Mouse (Mus musculus): ENCODE results near the gene Rpp30. TPM values are rescaled to one million over a fixed set of nuclear protein-coding genes. Genes with fewer than 3 reads are reported as not detected.

Rpp30 gene
- polyA plus RNA-seq, 1 experiment from 2014 or later: 22.2 TPM

- Histone ChIP-seq H3K4me3 (ENCODE audit: inconsistent target) (no peak overlapping the region), H3K79me2 (ENCODE audit: inconsistent target) (no peaks in the 10 kb centered on the region), H3K27ac (no peak overlapping the region), H3K36me3 (ENCODE audit: inconsistent target) (no peaks in the 10 kb centered on the region)
- 48% methylated on average over 7 of the region's 7 CpGs for whole genome bisulfite sequencing (ENCODE audit: missing documents)
Observed at GRCm38 (mm10) chr19:36111054-36111895, 27.8 kb downstream of the Rpp30 start.

GRCm38 (mm10) chr19:36112007-36112406 is 28.5 kb downstream of the Rpp30 start:
- 59% methylated on average over 17 of the region's 17 CpGs for WGBS (ENCODE audit: missing documents)
- Histone ChIP-seq H3K36me3 (ENCODE audit: inconsistent target) (no peaks in the 10 kb centered on the region), H3K79me2 (ENCODE audit: inconsistent target) (no peaks in the 10 kb centered on the region), H3K4me3 (ENCODE audit: inconsistent target) (no peak overlapping the region), H3K27ac (no peak overlapping the region)

GRCm38 (mm10) chr19:36116185-36116584 is 32.7 kb downstream of the Rpp30 start:
- WGBS (ENCODE audit: missing documents): 90% methylated on average over 4 of the region's 4 CpGs
- H3K36me3 ChIP-seq (ENCODE audit: inconsistent target): no peaks in the 10 kb centered on the region
- H3K4me3 ChIP-seq (ENCODE audit: inconsistent target): no peak overlapping the region
- H3K79me2 ChIP-seq (ENCODE audit: inconsistent target): no peaks in the 10 kb centered on the region
- no peak overlapping the region for H3K27ac ChIP-seq

- WGBS (ENCODE audit: missing documents): 95% methylated on average over 7 of the region's 8 CpGs
- Histone ChIP-seq H3K79me2 (ENCODE audit: inconsistent target) (no peaks in the 10 kb centered on the region), H3K36me3 (ENCODE audit: inconsistent target) (no peaks in the 10 kb centered on the region), H3K4me3 (ENCODE audit: inconsistent target) (no peak overlapping the region), H3K27ac (no peak overlapping the region)
Observed at GRCm38 (mm10) chr19:36119219-36119618, 35.7 kb downstream of the Rpp30 start.

- H3K36me3 ChIP-seq (ENCODE audit: inconsistent target): no peaks in the 10 kb centered on the region
- no peak within 1 kb of the TSS for H3K27ac ChIP-seq
- WGBS (ENCODE audit: missing documents): 80% methylated on average over 10 of the region's 14 CpGs
- H3K79me2 ChIP-seq (ENCODE audit: inconsistent target): no peaks in the 10 kb centered on the region
- H3K4me3 ChIP-seq (ENCODE audit: inconsistent target): no peak within 1 kb of the TSS
Observed at GRCm38 (mm10) chr19:36119783-36120471, 36.4 kb downstream of the Rpp30 start, which contains the start of gene Ankrd1. Ankrd1 (minus strand) TSS chr19:36120099.

- Histone ChIP-seq H3K4me3 (ENCODE audit: inconsistent target) (no peak overlapping the region), H3K36me3 (ENCODE audit: inconsistent target) (no peaks in the 10 kb centered on the region), H3K27ac (no peak overlapping the region), H3K79me2 (ENCODE audit: inconsistent target) (no peaks in the 10 kb centered on the region)
- WGBS (ENCODE audit: missing documents): 92% methylated on average over 1 of the region's 1 CpGs
Observed at GRCm38 (mm10) chr19:36124203-36124602, 40.7 kb downstream of the Rpp30 start.

- Histone ChIP-seq H3K27ac (no peak overlapping the region), H3K36me3 (ENCODE audit: inconsistent target) (no peaks in the 10 kb centered on the region), H3K79me2 (ENCODE audit: inconsistent target) (no peaks in the 10 kb centered on the region), H3K4me3 (ENCODE audit: inconsistent target) (no peak overlapping the region)
- WGBS (ENCODE audit: missing documents): 96% methylated on average over 3 of the region's 3 CpGs
Observed at GRCm38 (mm10) chr19:36128440-36128839, 44.9 kb downstream of the Rpp30 start.

GRCm38 (mm10) chr19:36129213-36129612 is 45.7 kb downstream of the Rpp30 start:
- Histone ChIP-seq H3K4me3 (ENCODE audit: inconsistent target) (no peak overlapping the region), H3K27ac (no peak overlapping the region), H3K36me3 (ENCODE audit: inconsistent target) (no peaks in the 10 kb centered on the region), H3K79me2 (ENCODE audit: inconsistent target) (no peaks in the 10 kb centered on the region)
- WGBS (ENCODE audit: missing documents): 33% methylated on average over 9 of the region's 9 CpGs

- H3K79me2 ChIP-seq (ENCODE audit: inconsistent target): no peaks in the 10 kb centered on the region
- no peak overlapping the region for H3K27ac ChIP-seq
- H3K4me3 ChIP-seq (ENCODE audit: inconsistent target): no peak overlapping the region
- WGBS (ENCODE audit: missing documents): 2% methylated on average over 12 of the region's 12 CpGs
- H3K36me3 ChIP-seq (ENCODE audit: inconsistent target): no peaks in the 10 kb centered on the region
Observed at GRCm38 (mm10) chr19:36129643-36130042, 46.1 kb downstream of the Rpp30 start.

- 51% methylated on average over 2 of the region's 2 CpGs for WGBS (ENCODE audit: missing documents)
- Histone ChIP-seq H3K79me2 (ENCODE audit: inconsistent target) (no peaks in the 10 kb centered on the region), H3K36me3 (ENCODE audit: inconsistent target) (no peaks in the 10 kb centered on the region)
Observed at GRCm38 (mm10) chr19:36130181-36130580, 46.7 kb downstream of the Rpp30 start.

GRCm38 (mm10) chr19:36131990-36132389 is 48.5 kb downstream of the Rpp30 start:
- no peak overlapping the region for H3K27ac ChIP-seq
- H3K36me3 ChIP-seq (ENCODE audit: inconsistent target): no peaks in the 10 kb centered on the region
- H3K79me2 ChIP-seq (ENCODE audit: inconsistent target): no peaks in the 10 kb centered on the region
- WGBS (ENCODE audit: missing documents): 84% methylated on average over 5 of the region's 6 CpGs
- H3K4me3 ChIP-seq (ENCODE audit: inconsistent target): no peak overlapping the region

More at GRCm38 (mm10) chr19:36130181-36130580, 46.7 kb downstream of the Rpp30 start:
- H3K27ac ChIP-seq: no peak overlapping the region
- no peak overlapping the region for H3K4me3 ChIP-seq (ENCODE audit: inconsistent target)

GRCm38 (mm10) chr19:36133064-36133463 is 49.5 kb downstream of the Rpp30 start:
- WGBS (ENCODE audit: missing documents): 94% methylated on average over 5 of the region's 6 CpGs
- no peaks in the 10 kb centered on the region for H3K36me3 ChIP-seq (ENCODE audit: inconsistent target)
- H3K79me2 ChIP-seq (ENCODE audit: inconsistent target): no peaks in the 10 kb centered on the region
- H3K4me3 ChIP-seq (ENCODE audit: inconsistent target): no peak overlapping the region
- no peak overlapping the region for H3K27ac ChIP-seq

- H3K4me3 ChIP-seq (ENCODE audit: inconsistent target): no peak overlapping the region
- H3K79me2 ChIP-seq (ENCODE audit: inconsistent target): no peaks in the 10 kb centered on the region
- H3K36me3 ChIP-seq (ENCODE audit: inconsistent target): no peaks in the 10 kb centered on the region
- H3K27ac ChIP-seq: no peak overlapping the region
- WGBS (ENCODE audit: missing documents): 76% methylated on average over 5 of the region's 5 CpGs
Observed at GRCm38 (mm10) chr19:36133731-36134130, 50.2 kb downstream of the Rpp30 start.

GRCm38 (mm10) chr19:36143571-36143970 is 60.1 kb downstream of the Rpp30 start:
- WGBS (ENCODE audit: missing documents): 91% methylated on average over 2 of the region's 2 CpGs
- Histone ChIP-seq H3K27ac (no peak overlapping the region), H3K4me3 (ENCODE audit: inconsistent target) (no peak overlapping the region), H3K36me3 (ENCODE audit: inconsistent target) (no peaks in the 10 kb centered on the region), H3K79me2 (ENCODE audit: inconsistent target) (no peaks in the 10 kb centered on the region)

- Histone ChIP-seq H3K27ac (no peak overlapping the region), H3K79me2 (ENCODE audit: inconsistent target) (no peaks in the 10 kb centered on the region), H3K36me3 (ENCODE audit: inconsistent target) (no peaks in the 10 kb centered on the region), H3K4me3 (ENCODE audit: inconsistent target) (no peak overlapping the region)
- 98% methylated on average over 6 of the region's 6 CpGs for WGBS (ENCODE audit: missing documents)
Observed at GRCm38 (mm10) chr19:36148578-36148977, 65.1 kb downstream of the Rpp30 start.
